Mouse (Mus musculus) retina, embryonic 14.5 days (tissue): ENCODE measurements at regions not wholly inside any gene's neighbourhood (a gene's known extent, or its start where the extent isn't known, plus 50 kb on each side); places are given as distances from the start of the nearest gene placed in this dataset.

Source experiments
- DNase-seq: peaks from one replicate; pipeline ENCODE4 v3.0.0-alpha.2; 2015; ENCODE audit warnings: low spot score

- DNase-seq, result no peak
Measured at GRCm38 (mm10) chr3:150493433-150494045, 944.1 kb upstream of the Adgrl4 start.

GRCm38 (mm10) chr3:150530966-150531365 is 906.7 kb upstream of the Adgrl4 start:
- DNase-seq, result no peak

- DNase-seq, result no peak
Measured at GRCm38 (mm10) chr3:150543118-150543517, 894.6 kb upstream of the Adgrl4 start.

- DNase-seq, result no peak
Measured at GRCm38 (mm10) chr3:150588474-150588873, 849.2 kb upstream of the Adgrl4 start.

- no peak for DNase-seq
Measured at GRCm38 (mm10) chr3:150590978-150591377, 846.7 kb upstream of the Adgrl4 start.

- DNase-seq, result no peak
Measured at GRCm38 (mm10) chr3:150603400-150604095, 834.1 kb upstream of the Adgrl4 start.

GRCm38 (mm10) chr3:150610681-150611101 is 827.0 kb upstream of the Adgrl4 start:
- no peak for DNase-seq

GRCm38 (mm10) chr3:150637544-150637943 is 800.1 kb upstream of the Adgrl4 start:
- no peak for DNase-seq

GRCm38 (mm10) chr3:150640004-150640676 is 797.5 kb upstream of the Adgrl4 start:
- DNase-seq, result no peak

- no peak for DNase-seq
Measured at GRCm38 (mm10) chr3:150648040-150648439, 789.6 kb upstream of the Adgrl4 start.

GRCm38 (mm10) chr3:150649783-150650565 is 787.7 kb upstream of the Adgrl4 start:
- DNase-seq, result peak; percentile 73

- peak; percentile 2 for DNase-seq
Measured at GRCm38 (mm10) chr3:150695751-150696150, 741.9 kb upstream of the Adgrl4 start.

GRCm38 (mm10) chr3:150699990-150700389 is 737.7 kb upstream of the Adgrl4 start:
- no peak for DNase-seq
